Mouse (Mus musculus) retina, embryonic 14.5 days (tissue): ENCODE results near the gene Lmo7.

ENCODE experiments used
- DNase-seq: peaks from one replicate; pipeline ENCODE4 v3.0.0-alpha.2; 2015; ENCODE audit warnings: low spot score

Gene Lmo7

DNA sequence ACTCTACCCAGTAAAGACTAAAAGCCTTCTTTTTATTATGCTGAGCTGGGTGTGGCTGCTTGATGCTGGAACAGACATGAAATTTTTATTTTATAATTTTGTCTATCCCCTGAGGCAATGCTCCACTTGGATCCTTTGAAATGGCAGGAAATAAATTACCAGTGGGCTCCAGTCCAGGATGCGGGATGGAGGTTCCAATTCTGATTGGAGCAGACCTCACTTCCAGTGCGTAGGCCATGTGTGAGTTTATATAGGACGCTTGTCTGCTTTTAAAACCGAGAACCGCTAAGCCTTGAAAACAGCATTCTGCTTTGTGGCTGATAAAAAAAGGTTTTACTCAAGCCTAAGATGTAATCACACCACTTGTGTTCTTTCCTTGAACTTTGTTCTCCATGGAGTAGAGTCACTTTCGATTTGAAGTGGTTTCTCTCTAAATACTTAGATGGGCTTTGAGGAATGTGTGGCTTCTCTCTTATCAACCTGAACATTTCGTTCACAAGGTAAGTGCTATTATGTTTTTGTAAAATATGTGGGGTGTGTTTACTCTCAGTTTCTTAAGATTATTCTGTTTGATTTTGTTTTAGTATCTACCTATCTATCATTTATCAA lies 108.6 kb downstream of the Lmo7 start:
- DNase-seq = no peak

DNA sequence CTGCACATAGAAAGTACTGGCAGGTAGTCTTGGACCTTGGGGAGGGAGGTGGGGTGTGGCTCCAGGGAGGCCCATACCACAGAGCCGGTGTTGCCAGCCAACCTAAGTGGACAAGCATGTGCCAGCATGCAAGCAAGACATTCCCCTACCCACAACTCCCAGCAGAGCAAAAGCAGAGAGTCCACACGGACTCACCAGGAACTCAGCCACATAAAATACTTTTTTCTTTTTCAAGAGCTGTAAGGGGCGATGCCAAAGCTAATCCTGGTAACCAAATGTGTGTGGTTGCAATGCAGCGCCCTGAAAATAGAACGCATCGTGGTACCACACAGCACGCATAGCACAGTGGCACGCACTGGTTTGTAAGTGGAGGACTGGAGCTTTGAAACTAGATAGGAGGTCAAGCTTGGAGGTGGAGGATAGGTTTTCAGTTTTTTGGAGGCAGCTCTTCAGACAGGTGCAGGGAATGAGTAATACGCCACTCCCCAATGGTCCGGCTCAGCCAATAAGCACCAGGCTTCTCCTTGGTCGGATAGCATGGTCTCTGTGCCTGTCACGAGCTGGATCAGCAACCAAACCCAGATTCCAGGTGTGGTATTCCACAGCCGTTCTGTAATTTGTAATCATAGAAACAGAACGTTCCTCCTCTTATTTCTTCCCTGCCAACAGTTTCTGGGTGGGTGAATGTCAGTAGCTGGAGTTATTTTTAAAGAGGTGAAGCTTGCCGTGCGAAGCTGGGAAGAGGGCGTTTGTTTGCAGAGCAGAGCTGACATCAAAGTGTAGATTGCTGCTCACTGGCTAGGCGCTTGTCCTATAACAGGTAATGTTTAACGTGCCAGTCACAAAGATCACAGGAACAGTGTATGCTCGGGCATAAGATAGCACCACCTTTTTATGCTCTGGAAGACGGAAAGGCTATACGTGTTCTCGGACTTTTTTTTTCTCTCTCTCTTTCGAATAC lies 110.3 kb downstream of the Lmo7 start:
- no peak for DNase-seq

GRCm38 (mm10) chr14:101841271-101841670 lies 111.5 kb downstream of the Lmo7 start:
- no peak for DNase-seq

GRCm38 (mm10) chr14:101842521-101842920 lies 112.8 kb downstream of the Lmo7 start:
- no peak for DNase-seq

DNA sequence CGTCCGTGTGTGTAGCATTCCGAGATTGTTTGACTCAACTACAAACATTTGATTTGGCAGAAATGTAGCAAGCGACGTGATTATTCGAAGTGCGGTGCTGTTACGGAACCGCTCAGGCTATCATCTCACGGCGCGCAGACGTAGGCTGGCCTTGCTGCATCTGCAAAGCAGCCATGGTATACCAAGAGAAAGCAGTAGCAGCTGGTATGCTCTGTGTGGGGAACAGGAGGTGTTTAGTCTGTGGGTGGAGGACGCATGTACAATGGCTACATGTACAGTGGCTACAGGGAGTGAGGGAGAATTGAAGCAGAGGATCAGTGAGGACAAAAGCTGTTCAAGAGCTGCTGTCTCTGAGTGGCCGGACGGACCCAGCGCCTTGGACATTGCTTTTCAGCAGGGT lies 113.7 kb downstream of the Lmo7 start:
- no peak for DNase-seq

DNA sequence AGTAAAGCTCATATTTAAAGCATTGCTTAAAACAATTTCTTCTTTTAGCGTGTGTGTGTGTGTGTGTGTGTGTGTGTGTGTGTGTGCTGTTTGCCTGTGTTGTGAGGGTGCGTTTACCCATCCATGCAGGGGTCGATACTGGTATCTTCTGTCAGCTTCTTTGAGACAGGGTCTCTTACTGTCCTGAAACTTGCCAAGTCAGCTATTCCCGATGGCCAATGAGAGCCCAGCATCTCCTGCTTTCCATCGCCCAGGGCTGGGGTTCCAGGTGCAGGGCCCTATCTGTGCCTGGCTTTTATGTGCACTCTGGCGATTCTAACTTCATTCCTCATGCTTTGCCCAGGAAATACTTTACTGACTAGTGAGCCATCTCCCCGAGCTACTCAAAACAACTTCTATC lies 114.7 kb downstream of the Lmo7 start:
- DNase-seq = no peak

- no peak for DNase-seq
Observed at GRCm38 (mm10) chr14:101846097-101846882, 116.5 kb downstream of the Lmo7 start.

GRCm38 (mm10) chr14:101847520-101847919 lies 117.8 kb downstream of the Lmo7 start:
- no peak for DNase-seq

GRCm38 (mm10) chr14:101852584-101853195 lies 122.9 kb downstream of the Lmo7 start:
- DNase-seq = no peak

GRCm38 (mm10) chr14:101853207-101853606 lies 123.5 kb downstream of the Lmo7 start:
- no peak for DNase-seq

- DNase-seq = no peak
Observed at GRCm38 (mm10) chr14:101853722-101854121, 124.0 kb downstream of the Lmo7 start.

GRCm38 (mm10) chr14:101854226-101854625 lies 124.5 kb downstream of the Lmo7 start:
- DNase-seq = no peak

DNA sequence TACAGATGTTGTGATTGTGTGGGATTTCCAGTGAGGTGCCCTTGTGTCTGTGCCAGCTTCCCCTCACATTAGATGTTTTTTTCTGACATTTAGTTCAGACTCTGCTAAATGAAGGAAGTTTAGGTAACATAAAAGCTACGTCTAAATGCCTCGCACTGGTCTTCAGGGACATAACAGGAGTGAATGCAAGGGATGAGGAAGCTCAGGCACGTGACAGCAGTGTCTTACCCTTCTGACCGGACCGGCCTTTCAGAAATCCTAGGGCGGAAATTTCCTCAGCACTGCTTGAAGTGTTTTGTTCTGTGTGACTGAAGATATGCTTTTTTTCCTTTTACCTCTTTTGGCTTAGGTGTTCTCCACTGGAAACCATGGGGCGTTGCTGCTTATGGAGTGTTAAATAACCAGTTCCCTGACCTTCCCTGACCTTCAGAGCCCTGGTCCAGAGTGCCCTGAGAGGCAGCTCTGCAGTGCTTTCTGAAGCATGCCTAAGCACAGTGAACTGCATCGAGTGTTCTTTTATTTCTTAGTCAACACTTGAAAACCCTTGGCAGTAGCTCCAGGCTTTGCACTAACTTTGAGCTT lies 129.6 kb downstream of the Lmo7 start:
- no peak for DNase-seq

DNA sequence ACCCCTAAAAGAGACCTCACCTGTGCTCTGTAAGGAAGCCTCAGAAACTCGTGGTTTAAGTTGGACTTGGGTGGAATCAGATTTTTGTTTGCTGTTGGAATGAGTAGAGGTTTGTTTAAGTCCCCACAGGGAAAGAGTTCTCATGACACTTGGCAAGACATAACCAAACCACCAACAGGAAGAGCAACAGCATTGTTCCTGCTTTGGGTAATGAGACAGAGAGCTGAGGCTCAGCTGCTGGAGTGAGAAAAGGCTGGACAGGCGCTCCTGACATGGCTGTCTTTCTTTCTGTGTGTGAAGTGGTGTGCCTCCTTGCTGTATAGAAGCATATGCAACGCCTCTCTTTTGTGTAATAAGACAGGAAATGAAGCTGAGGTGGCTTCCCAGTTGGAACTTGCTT lies 132.3 kb downstream of the Lmo7 start:
- no peak for DNase-seq

DNA sequence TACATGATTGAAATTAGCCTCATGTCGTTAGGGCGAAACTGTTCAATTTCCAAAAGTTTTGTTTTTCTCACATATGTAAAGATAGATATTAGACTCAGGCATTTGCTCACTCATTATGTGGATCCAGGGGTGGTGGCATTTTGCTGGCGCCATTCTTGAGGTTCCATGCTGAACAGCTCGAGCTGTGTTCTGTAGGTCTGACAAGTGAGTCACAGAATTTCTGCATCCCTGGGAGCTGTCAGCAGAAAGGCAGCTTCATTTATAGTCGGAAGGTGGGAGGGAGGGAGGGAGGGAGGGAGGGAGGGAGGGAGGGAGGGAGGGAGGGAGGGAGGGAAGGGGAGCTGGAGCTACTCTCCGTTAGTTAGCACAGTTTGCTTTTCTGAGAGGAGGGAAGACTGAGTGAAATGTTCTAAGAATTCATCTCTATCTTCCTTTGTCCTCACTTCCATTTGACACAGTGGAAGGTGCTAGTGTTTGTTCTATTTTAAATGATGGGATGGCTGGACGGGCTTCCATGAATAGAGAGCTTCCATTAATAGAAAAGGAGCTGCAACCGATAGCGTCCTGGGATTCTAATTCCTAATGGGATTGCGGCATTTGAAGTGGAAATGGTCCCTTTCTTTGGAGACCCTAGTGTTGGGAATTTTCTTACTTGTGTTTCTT lies 137.4 kb downstream of the Lmo7 start:
- no peak for DNase-seq

DNA sequence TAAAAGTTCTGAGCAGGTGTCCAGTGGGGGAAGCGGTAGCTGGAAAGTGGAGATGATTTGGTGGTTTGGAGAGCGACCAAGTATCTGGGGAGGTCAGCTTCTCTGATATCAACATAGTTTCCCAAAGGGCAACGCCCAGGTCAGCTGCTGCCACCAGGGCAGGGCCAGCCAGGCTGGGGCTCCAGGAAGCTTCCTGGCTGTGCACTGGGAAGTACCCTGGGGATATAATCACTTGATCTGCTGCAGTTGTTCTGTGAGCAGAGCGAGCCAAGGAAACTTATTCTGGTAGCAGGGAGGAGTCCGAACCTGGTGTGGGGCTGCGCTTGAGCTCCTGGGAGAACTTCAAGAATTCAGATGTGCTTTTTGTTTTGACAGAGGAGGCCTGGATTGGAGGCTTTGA lies 139.4 kb downstream of the Lmo7 start:
- no peak for DNase-seq

- DNase-seq = no peak
Observed at GRCm38 (mm10) chr14:101869661-101870060, 139.9 kb downstream of the Lmo7 start.

DNA sequence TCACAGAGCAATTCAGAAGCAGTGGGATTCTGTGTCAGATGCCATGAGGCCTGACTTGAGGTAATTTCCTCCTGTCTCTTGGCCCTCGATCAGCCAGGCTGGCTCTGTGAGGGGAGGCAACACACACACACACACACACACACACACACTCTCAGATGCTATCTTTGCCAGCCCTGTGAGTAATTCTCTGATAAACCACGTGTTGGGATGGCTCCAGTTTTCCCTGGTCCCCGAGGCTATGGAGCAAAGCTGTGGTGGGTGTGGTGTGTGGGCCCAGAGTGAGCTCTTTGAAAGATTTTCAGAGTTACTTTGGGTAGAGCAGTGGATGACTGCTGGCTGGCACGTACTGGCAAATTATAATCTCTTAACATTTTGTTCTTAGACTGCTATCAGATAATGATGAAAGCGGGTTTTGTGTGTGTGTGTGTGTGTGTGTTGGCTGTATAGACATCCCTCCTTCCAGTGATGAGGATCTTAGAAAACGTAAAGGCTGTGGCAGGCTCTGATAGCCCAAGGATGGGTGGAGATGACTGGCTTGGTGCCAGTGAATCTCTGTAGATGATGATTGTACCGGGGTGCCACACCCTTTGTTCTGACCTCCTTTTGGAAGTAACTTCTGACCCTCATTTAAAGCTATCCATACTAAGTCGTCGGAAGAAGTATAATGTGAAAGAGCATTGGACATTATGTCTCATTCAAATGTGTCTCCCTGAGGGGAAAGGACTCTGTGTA lies 140.6 kb downstream of the Lmo7 start:
- no peak for DNase-seq

- DNase-seq = no peak
Observed at GRCm38 (mm10) chr14:101872846-101873245, 143.1 kb downstream of the Lmo7 start.

- DNase-seq = no peak
Observed at GRCm38 (mm10) chr14:101878346-101879049, 148.7 kb downstream of the Lmo7 start.
